Mouse (Mus musculus) liver, postnatal 0 days (tissue): ENCODE data around the gene Cir1.

Experiments used
- CTCF ChIP-seq: sonication (generic); IDR thresholded peaks from 2 replicates; pipeline ENCODE4 v1.5.1; 2016; ENCODE audit warnings: antibody characterized with exemption, low read depth
- EP300 ChIP-seq: IDR thresholded peaks from 2 replicates; pipeline ENCODE4 v1.6.1; 2016; ENCODE audit warnings: antibody characterized with exemption, low read depth, mild to moderate bottlenecking

GRCm38 (mm10) chr2:73291130-73291529 is 21.4 kb downstream of the Cir1 start:
- TF ChIP-seq CTCF = no peak
- TF ChIP-seq EP300 = no peak
